Mouse (Mus musculus) erythroblast, adult 5-6 weeks (primary cell): Measurements from ENCODE around the gene Cmtm5. TPM values are rescaled to one million over a fixed set of nuclear protein-coding genes. Genes with fewer than 3 reads are reported as not detected.
"Not testable (repeated sequence)": the region's sequence is repeated elsewhere in the genome, so short reads cannot be mapped to it uniquely, and the experiment has no call there.

Source experiments
- ATAC-seq: replicated peaks from 2 replicates; pipeline ENCODE4 v1.8.0; 2016; ENCODE audit warnings: moderate number of reproducible peaks, mild to moderate bottlenecking, moderate TSS enrichment, inconsistent platforms; ENCODE audit not compliant: poor library complexity, low FRiP score, severe bottlenecking
- total RNA-seq, 2 experiments: library from RNA; stranded (forward) in 1 of 2; stranded (reverse) in 1 of 2; fragments of 150-400 nt in 1 of 2; fragments of 200-764, 138-1000 nt in 1 of 2; gene quantifications; 2 replicates each; pipeline versions ENCODE4 v1.2.3 to v1.2.4; 2015 to 2017; ENCODE audit warnings: low replicate concordance in 2 of 2

Gene Cmtm5
- total RNA-seq, 2 experiments from 2014 or later, result not detected

DNA sequence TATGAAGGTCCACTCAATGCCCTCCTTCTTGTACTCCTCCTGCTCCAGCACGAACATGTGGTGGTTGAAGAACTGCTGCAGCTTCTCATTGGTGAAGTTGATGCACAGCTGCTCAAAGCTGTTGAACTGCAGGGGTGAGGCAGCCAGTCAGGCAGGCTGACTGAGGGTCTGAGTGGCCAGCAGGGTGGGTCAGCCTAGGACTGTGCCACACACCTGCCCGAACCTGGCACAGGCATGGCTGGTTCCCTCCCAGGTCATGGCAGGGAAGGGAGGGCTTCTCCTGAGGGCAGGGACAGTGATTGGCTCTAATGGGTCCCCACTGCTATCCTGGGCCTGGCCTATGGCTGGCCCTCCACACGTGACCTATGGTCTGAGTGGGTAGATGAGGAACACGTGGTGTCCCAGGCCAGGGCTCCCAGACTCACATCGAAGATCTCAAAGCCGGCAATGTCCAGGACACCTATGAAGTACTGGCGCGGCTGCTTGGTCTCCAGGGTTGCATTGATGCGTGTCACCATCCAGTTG, 52.4 kb downstream of the Cmtm5 start:
- ATAC-seq, result not testable (repeated sequence)

Other genes with a start within 250 kb of the Cmtm5 start
- gene Acin1, start 249.3 kb upstream of the Cmtm5 start, total RNA-seq (2015; ENCODE audit: low replicate concordance), result 173 and 217 TPM in 2 replicates
- 369 and 562 TPM in 2 replicates for gene Acin1, start 249.3 kb upstream of the Cmtm5 start, total RNA-seq (2017; ENCODE audit: low replicate concordance)
- not detected in 2 replicates for gene Gm29776, start 237.4 kb upstream of the Cmtm5 start, total RNA-seq (2015; ENCODE audit: low replicate concordance)
- gene Gm29776, start 237.4 kb upstream of the Cmtm5 start, total RNA-seq (2017; ENCODE audit: low replicate concordance), result not detected in 2 replicates
- gene Cebpe, start 224.1 kb upstream of the Cmtm5 start, total RNA-seq (2015; ENCODE audit: low replicate concordance), result 22.4 and 29.4 TPM in 2 replicates
- 27.7 and 53.0 TPM in 2 replicates for gene Cebpe, start 224.1 kb upstream of the Cmtm5 start, total RNA-seq (2017; ENCODE audit: low replicate concordance)
- gene Slc7a8, start 154.3 kb upstream of the Cmtm5 start, total RNA-seq (2015; ENCODE audit: low replicate concordance), result 7.7 and 10.8 TPM in 2 replicates
- 1.4 and 1.8 TPM in 2 replicates for gene Slc7a8, start 154.3 kb upstream of the Cmtm5 start, total RNA-seq (2017; ENCODE audit: low replicate concordance)
- gene Rnf212b, start 122.1 kb upstream of the Cmtm5 start, total RNA-seq (2015; ENCODE audit: low replicate concordance), result not detected in 2 replicates
- 1.0 TPM in 1 of 2 replicates, not detected in the other for gene Rnf212b, start 122.1 kb upstream of the Cmtm5 start, total RNA-seq (2017; ENCODE audit: low replicate concordance)
- gene Homez, start 65.3 kb upstream of the Cmtm5 start, total RNA-seq (2015; ENCODE audit: low replicate concordance), result 0.63 TPM in 1 of 2 replicates, not detected in the other
- 2.5 and 5.6 TPM in 2 replicates for gene Homez, start 65.3 kb upstream of the Cmtm5 start, total RNA-seq (2017; ENCODE audit: low replicate concordance)
- 1.9 TPM in 1 of 2 replicates, not detected in the other for gene Ppp1r3e, start 58.7 kb upstream of the Cmtm5 start, total RNA-seq (2015; ENCODE audit: low replicate concordance)
- gene Ppp1r3e, start 58.7 kb upstream of the Cmtm5 start, total RNA-seq (2017; ENCODE audit: low replicate concordance), result 0.70 and 3.7 TPM in 2 replicates
- gene Bcl2l2, start 52.9 kb upstream of the Cmtm5 start, total RNA-seq (2015; ENCODE audit: low replicate concordance), result 0.77 and 0.84 TPM in 2 replicates
- gene Bcl2l2, start 52.9 kb upstream of the Cmtm5 start, total RNA-seq (2017; ENCODE audit: low replicate concordance), result 1.0 and 4.6 TPM in 2 replicates
- gene Gm20521, start 52.8 kb upstream of the Cmtm5 start, total RNA-seq (2015; ENCODE audit: low replicate concordance), result not detected in 2 replicates
- gene Gm20521, start 52.8 kb upstream of the Cmtm5 start, total RNA-seq (2017; ENCODE audit: low replicate concordance), result not detected in 2 replicates
- 26.3 and 41.1 TPM in 2 replicates for gene Pabpn1, start 43.8 kb upstream of the Cmtm5 start, total RNA-seq (2015; ENCODE audit: low replicate concordance)
- 54.6 and 55.9 TPM in 2 replicates for gene Pabpn1, start 43.8 kb upstream of the Cmtm5 start, total RNA-seq (2017; ENCODE audit: low replicate concordance)
- gene Slc22a17, start 23.1 kb upstream of the Cmtm5 start, total RNA-seq (2015; ENCODE audit: low replicate concordance), result 1.5 TPM in 1 of 2 replicates, not detected in the other
- gene Slc22a17, start 23.1 kb upstream of the Cmtm5 start, total RNA-seq (2017; ENCODE audit: low replicate concordance), result 0.60 TPM in 1 of 2 replicates, not detected in the other
- gene Efs, start 10.1 kb upstream of the Cmtm5 start, total RNA-seq (2015; ENCODE audit: low replicate concordance), result not detected in 2 replicates
- not detected in 2 replicates for gene Efs, start 10.1 kb upstream of the Cmtm5 start, total RNA-seq (2017; ENCODE audit: low replicate concordance)
- not detected in 2 replicates for gene Il25, start 3.6 kb upstream of the Cmtm5 start, total RNA-seq (2015; ENCODE audit: low replicate concordance)
- not detected in 2 replicates for gene Il25, start 3.6 kb upstream of the Cmtm5 start, total RNA-seq (2017; ENCODE audit: low replicate concordance)
- gene Myh6, start 30.7 kb downstream of the Cmtm5 start, total RNA-seq (2015; ENCODE audit: low replicate concordance), result not detected in 2 replicates
- not detected in 2 replicates for gene Myh6, start 30.7 kb downstream of the Cmtm5 start, total RNA-seq (2017; ENCODE audit: low replicate concordance)
- gene Gm17428, start 40.7 kb downstream of the Cmtm5 start, total RNA-seq (2015; ENCODE audit: low replicate concordance), result not detected in 2 replicates
- gene Gm17428, start 40.7 kb downstream of the Cmtm5 start, total RNA-seq (2017; ENCODE audit: low replicate concordance), result not detected in 2 replicates
- gene Myh7, start 58.4 kb downstream of the Cmtm5 start, total RNA-seq (2015; ENCODE audit: low replicate concordance), result not detected in 2 replicates
- not detected in 2 replicates for gene Myh7, start 58.4 kb downstream of the Cmtm5 start, total RNA-seq (2017; ENCODE audit: low replicate concordance)
- 16.3 and 20.6 TPM in 2 replicates for gene Ngdn, start 79.2 kb downstream of the Cmtm5 start, total RNA-seq (2015; ENCODE audit: low replicate concordance)
- 6.0 and 11.4 TPM in 2 replicates for gene Ngdn, start 79.2 kb downstream of the Cmtm5 start, total RNA-seq (2017; ENCODE audit: low replicate concordance)
- gene Zfhx2, start 156.1 kb downstream of the Cmtm5 start, total RNA-seq (2015; ENCODE audit: low replicate concordance), result 1.3 and 1.7 TPM in 2 replicates
- gene Zfhx2, start 156.1 kb downstream of the Cmtm5 start, total RNA-seq (2017; ENCODE audit: low replicate concordance), result 0.34 and 0.42 TPM in 2 replicates
- 0.19 and 1.7 TPM in 2 replicates for gene Thtpa, start 158.5 kb downstream of the Cmtm5 start, total RNA-seq (2015; ENCODE audit: low replicate concordance)
- 1.4 and 1.6 TPM in 2 replicates for gene Thtpa, start 158.5 kb downstream of the Cmtm5 start, total RNA-seq (2017; ENCODE audit: low replicate concordance)
- gene Ap1g2, start 170.3 kb downstream of the Cmtm5 start, total RNA-seq (2015; ENCODE audit: low replicate concordance), result 1.7 and 5.9 TPM in 2 replicates
- gene Ap1g2, start 170.3 kb downstream of the Cmtm5 start, total RNA-seq (2017; ENCODE audit: low replicate concordance), result 2.5 and 3.7 TPM in 2 replicates
- gene Jph4, start 180.7 kb downstream of the Cmtm5 start, total RNA-seq (2015; ENCODE audit: low replicate concordance), result not detected in 2 replicates
- gene Jph4, start 180.7 kb downstream of the Cmtm5 start, total RNA-seq (2017; ENCODE audit: low replicate concordance), result not detected in 2 replicates